ENCODE assay signal across 8 mouse cellular contexts in the genomic region with DNA sequence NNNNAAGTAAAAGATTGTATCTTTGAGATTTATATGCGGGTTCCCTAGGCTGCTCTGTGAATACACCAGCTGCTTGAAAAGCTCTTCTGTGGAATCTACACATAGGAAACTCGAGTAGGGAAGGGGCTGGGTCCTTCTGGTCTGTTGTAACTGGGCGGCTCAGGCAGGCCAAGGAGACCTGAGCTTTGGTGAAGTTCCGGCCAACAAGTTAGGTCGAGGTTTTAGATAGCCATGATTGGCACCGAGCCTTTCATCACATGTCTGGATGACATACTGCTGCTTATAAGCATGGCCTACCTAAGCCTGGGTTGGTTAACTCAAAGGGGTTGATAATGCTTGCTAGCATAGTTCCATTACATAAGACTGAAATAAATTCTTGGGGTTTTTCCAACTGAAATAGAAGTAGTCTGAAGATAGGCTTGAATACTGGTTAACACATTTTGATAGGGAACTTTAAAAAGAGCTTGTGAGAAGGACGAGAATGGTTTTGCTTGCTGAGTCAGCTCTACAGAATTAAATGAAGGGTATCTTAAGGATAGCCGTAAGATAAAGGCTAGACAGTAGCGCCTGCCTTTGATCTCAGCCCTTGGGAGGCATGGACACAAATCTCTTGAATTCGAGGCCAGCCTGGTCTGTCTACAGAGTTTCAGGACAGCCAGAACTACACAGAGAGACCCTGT. TPM values are rescaled to one million over a fixed set of nuclear protein-coding genes. Genes with fewer than 3 reads are reported as not detected.
A peak's percentile ranks its signal among the peaks of the same experiment; 100 is the strongest.
DNase-seq lines count a peak whose midpoint lies in the region; ATAC-seq lines count a peak whose summit lies in the region.

No protein-coding gene starts in this region.

- H3K9ac ChIP-seq in heart, embryonic 16.5 days (ENCODE audit: low read length), result peak overlapping the region; percentile 100

- ATAC-seq in erythroblast, adult 5-6 weeks (replicated peaks; ENCODE audit: low FRiP score, poor library complexity, severe bottlenecking), result 0 out of 2 replicates have a peak, but pooled peaks have one; percentile 14
- peak; percentile 53 for ATAC-seq in heart, embryonic 16.5 days (replicated peaks; ENCODE audit: extremely low read depth, insufficient read depth, low FRiP score)

- no peaks in the 10 kb centered on the region for H3K9me3 ChIP-seq in heart, embryonic 16.5 days (replicated peaks; ENCODE audit: control insufficient read depth, low read length)

- peak overlapping the region; percentile 100 for H3K27ac ChIP-seq in heart, embryonic 16.5 days (ENCODE audit: low read length)

- peak overlapping the region; percentile 84 for H3K4me2 ChIP-seq in heart, embryonic 16.5 days (ENCODE audit: low read depth, low read length)

- H3K36me3 ChIP-seq in heart, embryonic 16.5 days (ENCODE audit: control insufficient read depth, insufficient read depth), result peaks cover 22% of the 10 kb centered on the region

- no peaks in the 10 kb centered on the region for H3K27me3 ChIP-seq in heart, embryonic 16.5 days (ENCODE audit: control insufficient read depth, insufficient read depth, low read length)

- peak overlapping the region; percentile 93 for H3K4me3 ChIP-seq in heart, embryonic 16.5 days (ENCODE audit: low read length)

- DNase-seq in cerebellum, postnatal 10 days, result peak; percentile 52 to 53
- no peak for DNase-seq in cerebellum, adult 11 months
- DNase-seq in adrenal gland, adult 18-20 months (ENCODE audit: low spot score in 2 of 2), result peak; percentile 37 to 42
- peak; percentile 70 to 83 for DNase-seq in kidney, postnatal 25 days
- DNase-seq in lung, postnatal 36 days, result peak; percentile 76
- peak; percentile 37 to 48 for DNase-seq in spleen, postnatal 10 days (ENCODE audit: low spot score in 2 of 2)

- WGBS in heart, embryonic 16.5 days, result under 1% methylated on average over 10 of the region's 10 CpGs

- H3K4me1 ChIP-seq in heart, embryonic 16.5 days (ENCODE audit: control insufficient read depth, insufficient read depth, low read length), result peaks cover 44% of the 10 kb centered on the region

RNA-seq across cellular contexts. Expression of a gene that starts 1.5 kb away (rescaled TPM):
- total RNA-seq in adrenal gland, adult 18-20 months (2021), result 100 to 1,000 TPM; 612 to 654 TPM
- total RNA-seq in erythroblast, adult 5-6 weeks (2015; ENCODE audit: low replicate concordance), result 219 and 262 TPM in 2 replicates
- total RNA-seq in erythroblast, adult 5-6 weeks (2017; ENCODE audit: low replicate concordance), result 350 and 361 TPM in 2 replicates
- polyA plus RNA-seq in heart, embryonic 16.5 days (2015; fragmentation: Nextera tagmentation; extraction: Ambion mirVana), result 419 and 441 TPM in 2 replicates

RNA-seq across cellular contexts. Expression of a gene that starts 21.9 kb away (rescaled TPM):
- 100 to 1,000 TPM; 228 to 248 TPM for total RNA-seq in adrenal gland, adult 18-20 months (2021)
- 44.0 and 46.6 TPM in 2 replicates for total RNA-seq in erythroblast, adult 5-6 weeks (2015; ENCODE audit: low replicate concordance)
- 65.1 and 65.8 TPM in 2 replicates for total RNA-seq in erythroblast, adult 5-6 weeks (2017; ENCODE audit: low replicate concordance)
- 263 and 278 TPM in 2 replicates for polyA plus RNA-seq in heart, embryonic 16.5 days (2015; fragmentation: Nextera tagmentation; extraction: Ambion mirVana)

RNA-seq across cellular contexts. Expression of a gene that starts 21.9 kb away (rescaled TPM):
- 1 to 10 TPM; 2.8 to 3.5 TPM for total RNA-seq in adrenal gland, adult 18-20 months (2021)
- total RNA-seq in erythroblast, adult 5-6 weeks (2015; ENCODE audit: low replicate concordance), result 37.6 and 56.5 TPM in 2 replicates
- total RNA-seq in erythroblast, adult 5-6 weeks (2017; ENCODE audit: low replicate concordance), result 44.7 and 56.1 TPM in 2 replicates
- polyA plus RNA-seq in heart, embryonic 16.5 days (2015; fragmentation: Nextera tagmentation; extraction: Ambion mirVana), result 45.8 and 50.8 TPM in 2 replicates

RNA-seq across cellular contexts. Expression of a gene that starts 29.5 kb away (rescaled TPM):
- total RNA-seq in adrenal gland, adult 18-20 months (2021), result not detected
- total RNA-seq in erythroblast, adult 5-6 weeks (2015; ENCODE audit: low replicate concordance), result not detected in 2 replicates
- not detected in 2 replicates for total RNA-seq in erythroblast, adult 5-6 weeks (2017; ENCODE audit: low replicate concordance)
- polyA plus RNA-seq in heart, embryonic 16.5 days (2015; fragmentation: Nextera tagmentation; extraction: Ambion mirVana), result not detected in 2 replicates

RNA-seq across cellular contexts. Expression of a gene that starts 46.2 kb away (rescaled TPM):
- total RNA-seq in adrenal gland, adult 18-20 months (2021), result 1,000 to 10,000 TPM; 2,783 to 4,328 TPM
- 477 and 544 TPM in 2 replicates for total RNA-seq in erythroblast, adult 5-6 weeks (2015; ENCODE audit: low replicate concordance)
- 410 and 537 TPM in 2 replicates for total RNA-seq in erythroblast, adult 5-6 weeks (2017; ENCODE audit: low replicate concordance)
- 6,748 and 7,106 TPM in 2 replicates for polyA plus RNA-seq in heart, embryonic 16.5 days (2015; fragmentation: Nextera tagmentation; extraction: Ambion mirVana)

Comparison
In these comparisons a context has a peak if more than half of its experiments do, and no peak if none do; other contexts are left out.
1. RNA of a gene that starts 21.9 kb away (total RNA-seq): 37.6 to 56.5 TPM in erythroblast, adult 5-6 weeks; 2.8 to 3.5 TPM in adrenal gland, adult 18-20 months; every median in the first group is over 4 times any median in the second.